Mouse (Mus musculus) thymus, adult 2 months (tissue): ENCODE data around the gene Vapb.

ENCODE experiments used
- CTCF ChIP-seq: fragments of 200-500 bp; IDR thresholded peaks from 2 replicates; pipeline ENCODE4 v1.5.1; 2012; ENCODE audit warnings: mild to moderate bottlenecking, control low read depth, low read length, moderate library complexity, borderline replicate concordance; ENCODE audit not compliant: control insufficient read depth, poor library complexity, insufficient read depth; ENCODE audit errors: extremely low read depth
- POLR2A ChIP-seq: fragments of 200-500 bp; IDR thresholded peaks from 2 replicates; pipeline ENCODE4 v1.6.1; 2012; ENCODE audit warnings: mild to moderate bottlenecking, low read length, control low read depth, moderate library complexity; ENCODE audit not compliant: control insufficient read depth, poor library complexity, insufficient read depth; ENCODE audit errors: extremely low read depth

GRCm38 (mm10) chr2:173742090-173742489 lies 4.8 kb downstream of the Vapb start:
- TF ChIP-seq CTCF = no peak
- TF ChIP-seq POLR2A = no peak
